Mouse (Mus musculus) midbrain, embryonic 13.5 days (tissue): ENCODE measurements at regions not wholly inside any gene's neighbourhood (a gene's known extent, or its start where the extent isn't known, plus 50 kb on each side); places are given as distances from the start of the nearest gene placed in this dataset.

Source experiments
- ATAC-seq: fragments of 200-750 bp; cut with Nextera tagmentation; 2 replicates; pipeline ENCODE4 v1.8.0; 2017; ENCODE audit warnings: mild to moderate bottlenecking, moderate TSS enrichment, moderate library complexity
- H3K27ac ChIP-seq: fragments of 300-500 bp; sonication (generic); 2 replicates; pipeline ENCODE4 v1.5.1; 2015; ENCODE audit warnings: inconsistent platforms, mild to moderate bottlenecking, moderate library complexity
- H3K27me3 ChIP-seq: fragments of 300-500 bp; sonication (generic); 2 replicates; pipeline ENCODE4 v1.6.1; 2015; ENCODE audit warnings: mild to moderate bottlenecking, inconsistent platforms
- H3K36me3 ChIP-seq: fragments of 300-500 bp; sonication (generic); 2 replicates; pipeline ENCODE4 v1.6.1; 2015; ENCODE audit warnings: mild to moderate bottlenecking, inconsistent platforms
- H3K4me1 ChIP-seq: fragments of 300-500 bp; sonication (generic); replicated peaks from 2 replicates; pipeline ENCODE4 v1.6.1; 2015; ENCODE audit warnings: inconsistent platforms
- H3K4me2 ChIP-seq: fragments of 300-500 bp; sonication (generic); replicated peaks from 2 replicates; pipeline ENCODE4 v1.6.1; 2015; ENCODE audit warnings: moderate library complexity, mild to moderate bottlenecking, inconsistent platforms
- H3K4me3 ChIP-seq: fragments of 300-500 bp; sonication (generic); replicated peaks from 2 replicates; pipeline ENCODE4 v1.5.1; 2015; ENCODE audit warnings: mild to moderate bottlenecking, inconsistent platforms
- H3K9ac ChIP-seq: fragments of 300-500 bp; sonication (generic); replicated peaks from 2 replicates; pipeline ENCODE4 v1.6.1; 2015; ENCODE audit warnings: mild to moderate bottlenecking, inconsistent platforms
- H3K9me3 ChIP-seq: fragments of 300-500 bp; sonication (generic); 2 replicates; pipeline ENCODE4 v1.6.1; 2016; ENCODE audit warnings: mild to moderate bottlenecking, inconsistent platforms
- WGBS: fragments of 180-500 bp; shearing (Covaris S2); methylation state at CpG from one replicate; pipeline ENCODE4 v1.1.7; 2015; 5-methylcytosine and 5-hydroxymethylcytosine counted together

DNA sequence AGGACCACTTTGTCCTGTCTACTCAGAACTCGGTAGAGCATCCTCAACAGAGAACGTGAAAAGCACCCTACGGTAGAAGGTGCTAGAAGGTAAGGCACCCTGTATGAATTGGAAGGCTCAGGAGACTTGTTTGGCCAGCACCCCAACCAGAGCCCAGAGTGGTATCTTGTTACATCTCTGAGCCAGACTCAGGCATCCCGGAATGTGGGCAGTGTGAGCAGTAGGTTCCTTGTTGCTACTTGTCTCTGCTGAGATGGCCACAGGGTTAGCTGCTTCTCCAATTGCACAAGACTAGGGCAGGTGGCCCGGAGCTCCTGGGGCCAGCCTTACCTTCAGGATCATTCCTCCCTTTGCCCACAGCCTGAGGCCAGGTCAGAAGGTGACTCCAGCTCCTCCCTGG, 88.9 kb upstream of the Tle3 start:
- Histone ChIP-seq H3K4me1 (peaks cover 24% of the 10 kb centered on the region), H3K9ac (no peak overlapping the region), H3K9me3 (peaks cover 4% of the 10 kb centered on the region; the same call in 1 of the 2 replicates), H3K36me3 (no peaks in the 10 kb centered on the region), H3K27ac (no peak overlapping the region), H3K27me3 (peaks cover 42% of the 10 kb centered on the region), H3K4me2 (no peak overlapping the region), H3K4me3 (no peak overlapping the region)
- ATAC-seq: no peak
- 90% methylated on average over 5 of the region's 5 CpGs for WGBS

DNA sequence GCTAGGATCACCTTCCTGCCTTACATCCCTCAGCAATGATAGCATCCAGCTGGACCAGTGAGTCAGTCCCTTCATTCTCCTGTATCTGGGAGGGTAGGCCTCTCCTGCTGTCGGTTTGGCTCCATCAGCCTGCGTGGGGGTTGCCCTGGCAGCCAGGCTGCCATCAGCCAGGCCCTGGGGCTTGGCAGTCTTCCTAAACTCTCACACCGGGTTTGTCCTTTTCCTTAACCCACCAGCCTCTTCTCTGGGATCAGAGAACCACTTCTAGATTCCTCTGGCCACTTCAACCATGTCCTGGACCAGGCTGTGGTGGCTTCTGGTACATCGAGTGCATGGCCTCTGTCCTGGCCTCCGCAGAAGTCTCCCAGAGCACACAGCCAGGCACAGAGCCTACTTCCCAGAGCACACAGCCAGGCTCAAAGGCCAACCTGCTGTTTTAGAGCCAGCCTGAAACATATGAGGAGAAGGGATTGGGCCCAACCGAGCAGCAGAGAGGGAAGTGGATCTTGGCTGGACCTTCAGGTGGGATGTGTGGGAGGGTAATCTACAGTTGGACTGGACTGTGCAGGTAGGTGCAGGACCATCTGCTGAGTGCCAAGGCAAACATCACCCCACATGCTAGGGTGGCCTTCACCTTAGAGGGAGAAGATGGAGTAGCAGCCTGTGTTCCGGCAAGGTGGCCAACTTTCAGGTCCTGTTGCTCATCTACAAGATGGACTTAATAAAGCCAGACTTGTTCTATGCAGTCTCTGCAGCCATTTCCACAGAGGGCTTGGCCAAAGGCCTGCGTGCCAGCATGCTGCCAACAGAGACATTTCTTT, 87.8 kb upstream of the Tle3 start:
- Histone ChIP-seq H3K4me3 (no peak overlapping the region), H3K27ac (no peak overlapping the region), H3K4me1 (peaks cover 13% of the 10 kb centered on the region), H3K36me3 (no peaks in the 10 kb centered on the region), H3K27me3 (peaks cover 42% of the 10 kb centered on the region), H3K9me3 (peaks cover 4% of the 10 kb centered on the region; the same call in 1 of the 2 replicates), H3K4me2 (no peak overlapping the region), H3K9ac (no peak overlapping the region)
- no peak for ATAC-seq
- WGBS: 84% methylated on average over 8 of the region's 8 CpGs

- WGBS: 93% methylated on average over 4 of the region's 4 CpGs
Observed at GRCm38 (mm10) chr9:61286561-61286960, 85.6 kb upstream of the Tle3 start.

GRCm38 (mm10) chr9:61289117-61289516, 83.0 kb upstream of the Tle3 start:
- Histone ChIP-seq H3K27me3 (peaks cover 8% of the 10 kb centered on the region; the same call in 1 of the 2 replicates), H3K4me3 (no peak overlapping the region), H3K4me2 (no peak overlapping the region), H3K9me3 (peaks cover 4% of the 10 kb centered on the region; the same call in 1 of the 2 replicates), H3K27ac (no peak overlapping the region), H3K9ac (no peak overlapping the region), H3K36me3 (no peaks in the 10 kb centered on the region), H3K4me1 (peaks cover 21% of the 10 kb centered on the region)
- WGBS: 67% methylated on average over 12 of the region's 12 CpGs
- ATAC-seq: no peak

More at GRCm38 (mm10) chr9:61286561-61286960, 85.6 kb upstream of the Tle3 start:
- Histone ChIP-seq H3K36me3 (no peaks in the 10 kb centered on the region), H3K27me3 (peaks cover 32% of the 10 kb centered on the region), H3K4me2 (no peak overlapping the region), H3K9me3 (peaks cover 4% of the 10 kb centered on the region; the same call in 1 of the 2 replicates), H3K27ac (no peak overlapping the region), H3K4me1 (0 out of 2 replicates have a peak, but pooled peaks cover 5% of the 10 kb centered on the region), H3K4me3 (no peak overlapping the region), H3K9ac (no peak overlapping the region)
- no peak for ATAC-seq

DNA sequence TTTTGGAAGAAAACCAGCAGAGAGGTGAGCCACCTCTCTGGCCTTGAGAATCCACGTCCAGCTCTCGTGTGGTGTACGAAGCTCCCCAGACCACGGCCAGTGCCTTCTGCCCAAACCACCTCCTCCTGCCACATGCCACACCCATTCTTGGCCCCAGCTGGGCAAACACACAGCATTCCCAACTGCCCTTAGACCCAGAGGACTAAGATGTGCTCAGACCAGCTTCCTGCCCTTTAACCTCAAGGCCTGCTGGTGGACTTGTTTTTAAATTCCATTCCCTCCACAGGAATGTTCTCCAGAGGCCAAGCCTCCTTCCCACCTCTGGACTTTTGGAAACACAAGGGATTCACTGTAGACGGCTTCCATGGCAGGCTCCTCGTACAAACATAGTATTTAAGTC, 82.5 kb upstream of the Tle3 start:
- peaks cover 21% of the 10 kb centered on the region for H3K4me1 ChIP-seq
- peaks cover 4% of the 10 kb centered on the region; the same call in 1 of the 2 replicates for H3K9me3 ChIP-seq
- H3K9ac ChIP-seq: no peak overlapping the region
- no peak overlapping the region for H3K4me3 ChIP-seq
- ATAC-seq: no peak
- peaks cover 7% of the 10 kb centered on the region; the same call in 1 of the 2 replicates for H3K27me3 ChIP-seq
- H3K27ac ChIP-seq: no peak overlapping the region
- H3K36me3 ChIP-seq: no peaks in the 10 kb centered on the region
- H3K4me2 ChIP-seq: no peak overlapping the region
- WGBS: 78% methylated on average over 6 of the region's 6 CpGs

GRCm38 (mm10) chr9:61291646-61292045, 80.5 kb upstream of the Tle3 start:
- ATAC-seq: no peak
- H3K36me3 ChIP-seq: no peaks in the 10 kb centered on the region
- WGBS: 21% methylated on average over 1 of the region's 1 CpGs
- peaks cover 21% of the 10 kb centered on the region for H3K4me1 ChIP-seq
- H3K27ac ChIP-seq: no peak overlapping the region
- H3K9ac ChIP-seq: no peak overlapping the region
- no peak overlapping the region for H3K4me2 ChIP-seq
- H3K4me3 ChIP-seq: no peak overlapping the region
- peaks cover 8% of the 10 kb centered on the region; the same call in 1 of the 2 replicates for H3K27me3 ChIP-seq
- H3K9me3 ChIP-seq: peaks cover 4% of the 10 kb centered on the region; the same call in 1 of the 2 replicates

DNA sequence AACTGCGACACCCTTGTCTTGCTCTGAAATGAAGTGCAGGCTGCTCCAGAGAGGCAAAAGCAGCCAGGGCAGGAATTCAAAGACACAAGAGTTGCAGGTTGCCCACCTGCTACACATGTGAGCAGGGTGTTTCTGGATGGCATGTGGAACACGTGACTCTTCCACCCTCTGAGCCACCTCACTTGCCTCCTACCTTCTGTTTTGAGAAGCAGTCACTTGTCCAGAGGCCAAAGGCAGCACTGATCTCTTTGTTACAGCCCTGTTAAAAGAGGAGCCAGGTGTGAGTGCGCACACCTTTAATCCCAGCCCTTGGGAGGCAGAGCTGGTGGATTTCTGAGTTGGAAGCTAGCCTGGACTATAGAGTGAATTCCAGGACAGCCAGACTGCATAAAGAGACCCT, 79.7 kb upstream of the Tle3 start:
- no peak overlapping the region for H3K9ac ChIP-seq
- H3K4me2 ChIP-seq: no peak overlapping the region
- H3K36me3 ChIP-seq: no peaks in the 10 kb centered on the region
- ATAC-seq: no peak
- H3K4me3 ChIP-seq: no peak overlapping the region
- 68% methylated on average over 3 of the region's 3 CpGs for WGBS
- no peak overlapping the region for H3K27ac ChIP-seq
- H3K4me1 ChIP-seq: peaks cover 27% of the 10 kb centered on the region
- peaks cover 9% of the 10 kb centered on the region; the same call in 1 of the 2 replicates for H3K27me3 ChIP-seq
- no peaks in the 10 kb centered on the region; the same call in 1 of the 2 replicates for H3K9me3 ChIP-seq

DNA sequence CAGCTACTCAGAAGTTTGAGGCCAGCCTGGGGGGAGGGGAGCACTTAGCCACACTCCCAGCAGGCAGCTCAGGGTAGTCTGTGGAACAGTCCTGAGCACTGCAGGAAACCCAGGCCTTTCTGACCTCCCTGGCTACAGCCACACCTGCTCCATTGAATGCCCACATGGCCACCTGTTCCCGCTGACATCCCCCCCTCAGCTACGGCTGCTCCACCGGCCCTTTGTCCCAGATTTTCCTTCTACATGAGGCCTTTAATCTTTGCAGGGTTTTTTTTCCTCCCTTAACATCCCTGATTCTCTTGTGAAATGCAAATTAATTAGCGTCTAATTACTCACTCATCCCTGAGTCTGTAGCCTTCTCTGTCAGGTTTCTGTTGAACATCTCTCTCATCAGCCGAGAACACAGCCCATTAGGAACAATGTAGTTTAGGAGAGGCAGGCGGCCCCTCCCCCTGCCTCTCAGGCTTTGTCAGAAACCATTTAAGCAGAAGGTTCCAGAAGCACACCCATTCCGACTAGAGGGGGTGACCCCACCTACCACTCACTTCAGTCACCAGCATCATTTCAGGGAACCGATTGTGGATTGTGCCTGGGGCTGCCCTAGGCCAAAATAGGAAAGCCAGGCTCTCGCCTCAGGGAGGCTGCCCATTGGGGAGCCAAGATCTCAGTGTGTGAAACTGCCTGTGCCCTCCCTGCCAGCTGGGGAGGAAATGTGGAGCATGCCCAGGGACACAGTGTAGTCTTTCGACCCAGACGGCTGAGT, 78.8 kb upstream of the Tle3 start:
- H3K9ac ChIP-seq: no peak overlapping the region
- 15% methylated on average over 11 of the region's 11 CpGs for WGBS
- H3K4me2 ChIP-seq: no peak overlapping the region
- H3K4me1 ChIP-seq: peaks cover 27% of the 10 kb centered on the region
- no peak overlapping the region for H3K4me3 ChIP-seq
- no peaks in the 10 kb centered on the region for H3K36me3 ChIP-seq
- ATAC-seq: peak; percentile 75
- H3K27ac ChIP-seq: peak overlapping the region; percentile 28
- no peaks in the 10 kb centered on the region; the same call in 1 of the 2 replicates for H3K9me3 ChIP-seq
- peaks cover 15% of the 10 kb centered on the region; the same call in 1 of the 2 replicates for H3K27me3 ChIP-seq

GRCm38 (mm10) chr9:61295001-61295400, 77.2 kb upstream of the Tle3 start:
- no peaks in the 10 kb centered on the region for H3K9me3 ChIP-seq
- H3K4me1 ChIP-seq: peaks cover 27% of the 10 kb centered on the region
- H3K4me2 ChIP-seq: no peak overlapping the region
- no peak for ATAC-seq
- no peak overlapping the region for H3K4me3 ChIP-seq
- WGBS: 90% methylated on average over 5 of the region's 5 CpGs
- H3K36me3 ChIP-seq: no peaks in the 10 kb centered on the region
- H3K9ac ChIP-seq: no peak overlapping the region
- peaks cover 20% of the 10 kb centered on the region; the same call in 1 of the 2 replicates for H3K27me3 ChIP-seq
- no peak overlapping the region for H3K27ac ChIP-seq

DNA sequence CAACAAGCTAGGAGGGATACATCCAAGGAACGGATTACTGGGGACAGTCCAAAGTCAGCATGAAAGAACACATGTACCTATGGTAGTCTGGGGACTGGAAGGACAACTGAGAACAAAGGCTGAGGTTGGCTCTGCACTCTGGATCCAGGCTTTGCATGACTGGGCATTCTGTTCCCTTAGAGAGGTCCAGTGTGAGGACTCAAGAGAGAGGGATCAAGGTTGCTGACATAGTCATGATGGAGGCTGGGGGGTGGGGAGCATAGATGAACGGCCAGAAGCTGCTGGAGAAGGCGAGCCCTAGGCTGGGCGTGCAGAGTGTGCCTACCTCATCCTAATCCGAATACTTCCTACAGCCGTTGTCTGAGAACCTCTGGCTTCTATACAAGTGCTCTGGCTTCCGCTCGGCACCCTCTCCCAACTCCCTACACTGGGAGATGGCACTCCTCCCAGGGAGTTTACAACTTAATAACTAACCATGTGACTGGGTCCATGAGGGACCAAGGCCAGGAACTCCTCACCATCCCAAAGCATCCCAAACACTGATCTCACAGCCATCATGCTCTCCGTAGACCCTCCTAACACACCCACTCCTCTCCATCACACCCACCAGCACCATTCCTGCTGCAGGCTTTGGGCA, 75.7 kb upstream of the Tle3 start:
- Histone ChIP-seq H3K27ac (no peak overlapping the region), H3K9me3 (no peaks in the 10 kb centered on the region), H3K4me2 (no peak overlapping the region), H3K9ac (no peak overlapping the region), H3K36me3 (no peaks in the 10 kb centered on the region), H3K4me3 (no peak overlapping the region), H3K27me3 (peaks cover 20% of the 10 kb centered on the region; the same call in 1 of the 2 replicates), H3K4me1 (peaks cover 23% of the 10 kb centered on the region)
- ATAC-seq: no peak
- 92% methylated on average over 9 of the region's 9 CpGs for WGBS

- Histone ChIP-seq H3K36me3 (no peaks in the 10 kb centered on the region), H3K9ac (no peak overlapping the region), H3K4me3 (no peak overlapping the region), H3K27ac (no peak overlapping the region), H3K27me3 (peaks cover 20% of the 10 kb centered on the region; the same call in 1 of the 2 replicates), H3K4me2 (no peak overlapping the region), H3K9me3 (no peaks in the 10 kb centered on the region), H3K4me1 (peaks cover 22% of the 10 kb centered on the region)
- ATAC-seq: no peak
- WGBS: 52% methylated on average over 4 of the region's 4 CpGs
Observed at GRCm38 (mm10) chr9:61297385-61297784, 74.8 kb upstream of the Tle3 start.
